ENCODE assay signal across 28 mouse cellular contexts in the genomic region with DNA sequence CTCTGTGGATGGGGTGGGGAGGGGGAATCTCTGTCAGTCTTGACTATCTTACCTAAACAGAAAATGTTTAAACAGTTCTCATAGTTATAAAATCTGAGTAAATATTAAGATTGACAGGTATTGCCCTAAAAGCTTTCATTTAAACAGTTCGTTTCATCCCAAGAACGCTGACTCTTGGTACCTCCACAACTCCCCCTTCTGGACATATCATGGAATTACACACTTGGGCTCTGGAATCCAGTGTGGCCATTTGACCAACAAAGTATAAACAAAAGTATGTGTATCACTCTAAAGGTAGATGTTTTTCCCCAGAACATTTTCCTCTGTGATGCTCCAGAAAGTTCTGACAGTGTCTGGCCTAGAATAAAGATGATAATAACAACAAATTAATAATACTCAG.
DNase-seq lines count a peak whose midpoint lies in the region; ATAC-seq and TF ChIP-seq lines count a peak whose summit lies in the region.
"Had no signal": no experiment of that assay in that cellular context is flagged by ENCODE, and none has a peak within 500 bp of the region (broad histone marks: within the 10 kb centered on the region; RNA-seq: fewer than 3 reads in every experiment).

No protein-coding gene starts in this region.

- H3K36me3 ChIP-seq in kidney, postnatal 0 days (ENCODE audit: insufficient read depth, low read length), result no peaks in the 10 kb centered on the region
- no peaks in the 10 kb centered on the region for H3K36me3 ChIP-seq in midbrain, embryonic 16.5 days (ENCODE audit: control insufficient read depth, insufficient read depth, low read length)
- H3K36me3 ChIP-seq: embryonic facial prominence, embryonic 12.5 days; heart, embryonic 10.5 days; hindbrain, embryonic 12.5 days; intestine, embryonic 15.5 days; midbrain, embryonic 12.5 days had no signal

- ATAC-seq in kidney, postnatal 0 days (replicated peaks; ENCODE audit: low FRiP score, low read depth), result no peak
- no peak for ATAC-seq in frontal cortex, adult (ENCODE audit: low TSS enrichment)
- no peak for ATAC-seq in midbrain, embryonic 16.5 days
- ATAC-seq: forebrain, embryonic 14.5 days; hindbrain, postnatal 0 days; intestine, embryonic 15.5 days had no signal

- 92% methylated on average over 2 of the region's 2 CpGs for WGBS in kidney, postnatal 0 days
- 88% methylated on average over 2 of the region's 2 CpGs for WGBS in midbrain, embryonic 16.5 days

- H3K4me3 ChIP-seq in kidney, postnatal 0 days (replicated peaks; ENCODE audit: low read depth, low read length), result no peak overlapping the region
- H3K4me3 ChIP-seq in midbrain, embryonic 16.5 days (ENCODE audit: low read depth, low read length), result no peak overlapping the region
- H3K4me3 ChIP-seq: embryonic facial prominence, embryonic 12.5 days; heart, embryonic 10.5 days; hindbrain, embryonic 12.5 days; intestine, embryonic 15.5 days; megakaryocyte, embryonic 14.5 days; midbrain, embryonic 12.5 days had no signal

- H3K9me3 ChIP-seq in kidney, postnatal 0 days (replicated peaks; ENCODE audit: low read length), result no peaks in the 10 kb centered on the region
- H3K9me3 ChIP-seq in midbrain, embryonic 16.5 days (replicated peaks; ENCODE audit: control insufficient read depth, low read length, poor library complexity, severe bottlenecking), result no peaks in the 10 kb centered on the region
- H3K9me3 ChIP-seq: embryonic facial prominence, embryonic 12.5 days; intestine, embryonic 15.5 days had no signal

- no peak overlapping the region for H3K4me2 ChIP-seq in kidney, postnatal 0 days (ENCODE audit: low read length)
- H3K4me2 ChIP-seq in midbrain, embryonic 16.5 days (ENCODE audit: low read length), result no peak overlapping the region
- H3K4me2 ChIP-seq: embryonic facial prominence, embryonic 12.5 days; hindbrain, embryonic 12.5 days; intestine, embryonic 15.5 days; midbrain, embryonic 12.5 days had no signal

- no peaks in the 10 kb centered on the region for H3K27me3 ChIP-seq in kidney, postnatal 0 days (ENCODE audit: insufficient read depth, low read length)
- no peaks in the 10 kb centered on the region for H3K27me3 ChIP-seq in midbrain, embryonic 16.5 days (ENCODE audit: control insufficient read depth, insufficient read depth, low read depth, low read length)
- H3K27me3 ChIP-seq: embryonic facial prominence, embryonic 12.5 days; hindbrain, embryonic 12.5 days; intestine, embryonic 15.5 days; megakaryocyte, embryonic 14.5 days; midbrain, embryonic 12.5 days had no signal

- no peak overlapping the region for H3K27ac ChIP-seq in kidney, postnatal 0 days
- no peak overlapping the region for H3K27ac ChIP-seq in midbrain, embryonic 16.5 days (ENCODE audit: low read length)
- H3K27ac ChIP-seq: embryonic facial prominence, embryonic 12.5 days; heart, embryonic 10.5 days; hindbrain, embryonic 12.5 days; hindbrain, postnatal 0 days; intestine, embryonic 15.5 days; liver, embryonic 14.5 days; midbrain, embryonic 12.5 days had no signal

- TF ChIP-seq CTCF in kidney, postnatal 0 days (IDR thresholded peaks at IDR 0.05; ENCODE audit: low read depth), result 0 out of 2 replicates have a peak, but pooled peaks have one; percentile 10

- no peak for DNase-seq in kidney, postnatal 0 days (ENCODE audit: low spot score)
- DNase-seq in kidney, postnatal 4 days, result no peak
- peak; percentile 19 for DNase-seq in 3T3-L1 (ENCODE audit: low read depth, low spot score)
- peak; percentile 23 for DNase-seq in ES-CJ7 (ENCODE audit: low read depth, low spot score)
- DNase-seq in ZHBTc4 (ENCODE audit: low read depth, low spot score), result peak; percentile 61
- DNase-seq: adrenal gland, adult 8-10 months; B cell, adult 2 months; cerebellum, adult 11 months; cerebellum, adult 9-11 months; embryo, embryonic 11 days; heart, postnatal 36 days; kidney, adult 9 months; kidney, postnatal 25 days; layer of hippocampus, postnatal 36 days; liver; lung, adult 2 months; lung, postnatal 4 days had no signal

- no peaks in the 10 kb centered on the region for H3K4me1 ChIP-seq in kidney, postnatal 0 days (replicated peaks; ENCODE audit: insufficient read depth, low read length)
- no peaks in the 10 kb centered on the region for H3K4me1 ChIP-seq in midbrain, embryonic 16.5 days (ENCODE audit: control insufficient read depth, insufficient read depth, low read length)
- H3K4me1 ChIP-seq: embryonic facial prominence, embryonic 12.5 days; hindbrain, embryonic 12.5 days; intestine, embryonic 15.5 days; megakaryocyte, embryonic 14.5 days; midbrain, embryonic 12.5 days had no signal

- H3K9ac ChIP-seq in kidney, postnatal 0 days (ENCODE audit: low read depth, low read length), result no peak overlapping the region
- H3K9ac ChIP-seq in midbrain, embryonic 16.5 days (ENCODE audit: low read depth, low read length), result no peak overlapping the region
- H3K9ac ChIP-seq: embryonic facial prominence, embryonic 12.5 days; hindbrain, embryonic 12.5 days; intestine, embryonic 15.5 days; liver, embryonic 14.5 days; midbrain, embryonic 12.5 days had no signal

Comparison
In these comparisons a context has a peak if more than half of its experiments do, and no peak if none do; other contexts are left out.
1. DNase-seq: peak in 3T3-L1 (single experiment), ES-CJ7 (single experiment) and ZHBTc4 (single experiment); none in kidney, postnatal 0 days (single experiment) and kidney, postnatal 4 days (0 of 2).